Mouse (Mus musculus) heart, embryonic 15.5 days (tissue): ENCODE measurements around the gene Retreg1. TPM values are rescaled to one million over a fixed set of nuclear protein-coding genes. Genes with fewer than 3 reads are reported as not detected.

Experiments used
- ATAC-seq: fragments of 200-750 bp; cut with Nextera tagmentation; replicated peaks from 2 replicates; pipeline ENCODE4 v1.8.0; 2017; ENCODE audit warnings: low read depth, moderate TSS enrichment; ENCODE audit not compliant: insufficient number of reproducible peaks, insufficient read depth, low FRiP score
- H3K27ac ChIP-seq: fragments of 300-500 bp; sonication (generic); 2 replicates; pipeline ENCODE4 v1.5.1; 2015; ENCODE audit warnings: mild to moderate bottlenecking, inconsistent platforms
- H3K27me3 ChIP-seq: fragments of 300-500 bp; sonication (generic); 2 replicates; pipeline ENCODE4 v1.6.1; 2015; ENCODE audit warnings: inconsistent platforms
- H3K36me3 ChIP-seq: fragments of 300-500 bp; sonication (generic); 2 replicates; pipeline ENCODE4 v1.6.1; 2015; ENCODE audit warnings: mild to moderate bottlenecking, inconsistent platforms
- H3K4me1 ChIP-seq: fragments of 300-500 bp; sonication (generic); replicated peaks from 2 replicates; pipeline ENCODE4 v1.6.1; 2015; ENCODE audit warnings: inconsistent platforms
- H3K4me2 ChIP-seq: fragments of 300-500 bp; sonication (generic); 2 replicates; pipeline ENCODE4 v1.6.1; 2015; ENCODE audit warnings: inconsistent platforms, mild to moderate bottlenecking, moderate library complexity
- H3K4me3 ChIP-seq: fragments of 300-500 bp; sonication (generic); 2 replicates; pipeline ENCODE4 v1.5.1; 2015; ENCODE audit warnings: mild to moderate bottlenecking, inconsistent platforms
- H3K9ac ChIP-seq: fragments of 300-500 bp; sonication (generic); 2 replicates; pipeline ENCODE4 v1.6.1; 2015; ENCODE audit warnings: mild to moderate bottlenecking, inconsistent platforms
- H3K9me3 ChIP-seq: fragments of 300-500 bp; sonication (generic); replicated peaks from 2 replicates; pipeline ENCODE4 v1.6.1; 2016; ENCODE audit warnings: inconsistent platforms
- WGBS: fragments of 180-500 bp; shearing (Covaris S2); methylation state at CpG from one replicate; pipeline ENCODE4 v1.1.7; 2015; ENCODE audit warnings: mixed read lengths; 5-methylcytosine and 5-hydroxymethylcytosine counted together
- polyA plus RNA-seq: library from polyadenylated mRNA; unstranded; fragments of >200 nt; fragmentation: Nextera tagmentation; extraction: Ambion mirVana; gene quantifications from 2 replicates; pipeline ENCODE4 v1.2.1, GENCODE M21; 2015

Gene Retreg1
- polyA plus RNA-seq, 1 experiment from 2014 or later, result 84.6 TPM

- ATAC-seq, result no peak; the same call in 1 of the 2 replicates
- 53% methylated on average over 11 of the region's 11 CpGs for WGBS
- peak overlapping the region; percentile 77 for H3K27ac ChIP-seq
These were observed 67.0 kb downstream of the Retreg1 start for GRCm38 (mm10) chr15:25909783-25910494.

GRCm38 (mm10) chr15:25910495-25910865, 67.5 kb downstream of the Retreg1 start:
- Histone ChIP-seq H3K27ac (peak overlapping the region; percentile 77), H3K27me3 (no peaks in the 10 kb centered on the region), H3K9ac (no peak overlapping the region), H3K4me1 (peaks cover 37% of the 10 kb centered on the region), H3K4me2 (no peak overlapping the region), H3K36me3 (no peaks in the 10 kb centered on the region), H3K9me3 (no peaks in the 10 kb centered on the region), H3K4me3 (no peak overlapping the region)
- 19% methylated on average over 1 of the region's 1 CpGs for WGBS
- ATAC-seq, result no peak

More at GRCm38 (mm10) chr15:25909783-25910494, 67.0 kb downstream of the Retreg1 start:
- Histone ChIP-seq H3K4me3 (no peak overlapping the region), H3K9ac (no peak overlapping the region), H3K36me3 (no peaks in the 10 kb centered on the region), H3K9me3 (no peaks in the 10 kb centered on the region), H3K27me3 (no peaks in the 10 kb centered on the region), H3K4me2 (no peak overlapping the region), H3K4me1 (peaks cover 32% of the 10 kb centered on the region)

GRCm38 (mm10) chr15:25910924-25911323, 67.9 kb downstream of the Retreg1 start:
- Histone ChIP-seq H3K4me3 (no peak overlapping the region), H3K27me3 (no peaks in the 10 kb centered on the region), H3K4me1 (peaks cover 42% of the 10 kb centered on the region), H3K27ac (peak overlapping the region; percentile 77), H3K9me3 (no peaks in the 10 kb centered on the region), H3K9ac (no peak overlapping the region), H3K4me2 (no peak overlapping the region), H3K36me3 (no peaks in the 10 kb centered on the region)
- 83% methylated on average over 1 of the region's 1 CpGs for WGBS
- no peak for ATAC-seq

GRCm38 (mm10) chr15:25912911-25913310, 69.9 kb downstream of the Retreg1 start:
- Histone ChIP-seq H3K9me3 (no peaks in the 10 kb centered on the region), H3K4me2 (no peak overlapping the region), H3K36me3 (no peaks in the 10 kb centered on the region), H3K4me3 (no peak overlapping the region), H3K4me1 (peaks cover 47% of the 10 kb centered on the region), H3K9ac (no peak overlapping the region), H3K27me3 (no peaks in the 10 kb centered on the region), H3K27ac (no peak overlapping the region)
- WGBS, result 81% methylated on average over 7 of the region's 7 CpGs
- ATAC-seq, result no peak

GRCm38 (mm10) chr15:25913659-25914058, 70.7 kb downstream of the Retreg1 start:
- Histone ChIP-seq H3K4me3 (no peak overlapping the region), H3K9ac (no peak overlapping the region), H3K27me3 (no peaks in the 10 kb centered on the region), H3K36me3 (no peaks in the 10 kb centered on the region), H3K27ac (peak overlapping the region; percentile 85; the same call in 1 of the 2 replicates), H3K4me1 (peaks cover 51% of the 10 kb centered on the region), H3K4me2 (no peak overlapping the region), H3K9me3 (no peaks in the 10 kb centered on the region)
- WGBS, result 76% methylated on average over 9 of the region's 9 CpGs
- ATAC-seq, result no peak

- 65% methylated on average over 4 of the region's 4 CpGs for WGBS
- peaks cover 56% of the 10 kb centered on the region for H3K4me1 ChIP-seq
- no peaks in the 10 kb centered on the region for H3K36me3 ChIP-seq
- H3K27ac ChIP-seq, result peak overlapping the region; percentile 85; the same call in 1 of the 2 replicates
- H3K9me3 ChIP-seq, result no peaks in the 10 kb centered on the region
- H3K4me3 ChIP-seq, result no peak overlapping the region
- H3K27me3 ChIP-seq, result no peaks in the 10 kb centered on the region
- no peak for ATAC-seq
- no peak overlapping the region for H3K9ac ChIP-seq
- no peak overlapping the region for H3K4me2 ChIP-seq
These were observed 71.2 kb downstream of the Retreg1 start for GRCm38 (mm10) chr15:25914160-25914559.

- Histone ChIP-seq H3K9me3 (no peaks in the 10 kb centered on the region), H3K4me3 (no peak overlapping the region), H3K4me1 (peaks cover 65% of the 10 kb centered on the region), H3K9ac (no peak overlapping the region), H3K27ac (peak overlapping the region; percentile 85), H3K4me2 (peak overlapping the region; percentile 37), H3K27me3 (no peaks in the 10 kb centered on the region), H3K36me3 (no peaks in the 10 kb centered on the region)
- peak; percentile 45 for ATAC-seq
- WGBS, result 25% methylated on average over 10 of the region's 10 CpGs
These were observed 72.0 kb downstream of the Retreg1 start for GRCm38 (mm10) chr15:25915013-25915412.

GRCm38 (mm10) chr15:25915574-25916205, 72.7 kb downstream of the Retreg1 start:
- Histone ChIP-seq H3K36me3 (no peaks in the 10 kb centered on the region), H3K4me1 (peaks cover 65% of the 10 kb centered on the region), H3K4me2 (peak overlapping the region; percentile 37), H3K27ac (peak overlapping the region; percentile 85), H3K27me3 (no peaks in the 10 kb centered on the region), H3K9me3 (no peaks in the 10 kb centered on the region), H3K9ac (peak overlapping the region; percentile 23; the same call in 1 of the 2 replicates), H3K4me3 (no peak overlapping the region)
- ATAC-seq, result no peak
- WGBS, result 46% methylated on average over 11 of the region's 11 CpGs

- Histone ChIP-seq H3K27me3 (no peaks in the 10 kb centered on the region), H3K9ac (no peak overlapping the region), H3K9me3 (no peaks in the 10 kb centered on the region), H3K4me2 (no peak overlapping the region), H3K27ac (peak overlapping the region; percentile 85), H3K4me1 (peaks cover 65% of the 10 kb centered on the region), H3K36me3 (no peaks in the 10 kb centered on the region), H3K4me3 (no peak overlapping the region)
- 70% methylated on average over 2 of the region's 2 CpGs for WGBS
- ATAC-seq, result no peak
These were observed 73.3 kb downstream of the Retreg1 start for GRCm38 (mm10) chr15:25916252-25916651.

GRCm38 (mm10) chr15:25918641-25919040, 75.7 kb downstream of the Retreg1 start:
- Histone ChIP-seq H3K4me2 (no peak overlapping the region), H3K27ac (peak overlapping the region; percentile 79; the same call in 1 of the 2 replicates), H3K9me3 (no peaks in the 10 kb centered on the region), H3K4me1 (peaks cover 55% of the 10 kb centered on the region), H3K27me3 (no peaks in the 10 kb centered on the region), H3K9ac (no peak overlapping the region), H3K4me3 (no peak overlapping the region), H3K36me3 (no peaks in the 10 kb centered on the region)
- no peak for ATAC-seq
- 66% methylated on average over 7 of the region's 7 CpGs for WGBS

GRCm38 (mm10) chr15:25919995-25920394, 77.0 kb downstream of the Retreg1 start:
- peak overlapping the region; percentile 79 for H3K27ac ChIP-seq
- peak overlapping the region; percentile 12; the same call in 1 of the 2 replicates for H3K4me2 ChIP-seq
- peak; percentile 85 for ATAC-seq

More at GRCm38 (mm10) chr15:25919995-25920394, 77.0 kb downstream of the Retreg1 start:
- H3K4me1 ChIP-seq, result peaks cover 43% of the 10 kb centered on the region
- no peaks in the 10 kb centered on the region for H3K36me3 ChIP-seq
- WGBS, result 24% methylated on average over 4 of the region's 4 CpGs
- H3K27me3 ChIP-seq, result no peaks in the 10 kb centered on the region
- no peaks in the 10 kb centered on the region for H3K9me3 ChIP-seq
- H3K9ac ChIP-seq, result no peak overlapping the region
- H3K4me3 ChIP-seq, result no peak overlapping the region
